Mouse (Mus musculus): ENCODE results near the gene Adam10.

The Adam10 gene

DNA sequence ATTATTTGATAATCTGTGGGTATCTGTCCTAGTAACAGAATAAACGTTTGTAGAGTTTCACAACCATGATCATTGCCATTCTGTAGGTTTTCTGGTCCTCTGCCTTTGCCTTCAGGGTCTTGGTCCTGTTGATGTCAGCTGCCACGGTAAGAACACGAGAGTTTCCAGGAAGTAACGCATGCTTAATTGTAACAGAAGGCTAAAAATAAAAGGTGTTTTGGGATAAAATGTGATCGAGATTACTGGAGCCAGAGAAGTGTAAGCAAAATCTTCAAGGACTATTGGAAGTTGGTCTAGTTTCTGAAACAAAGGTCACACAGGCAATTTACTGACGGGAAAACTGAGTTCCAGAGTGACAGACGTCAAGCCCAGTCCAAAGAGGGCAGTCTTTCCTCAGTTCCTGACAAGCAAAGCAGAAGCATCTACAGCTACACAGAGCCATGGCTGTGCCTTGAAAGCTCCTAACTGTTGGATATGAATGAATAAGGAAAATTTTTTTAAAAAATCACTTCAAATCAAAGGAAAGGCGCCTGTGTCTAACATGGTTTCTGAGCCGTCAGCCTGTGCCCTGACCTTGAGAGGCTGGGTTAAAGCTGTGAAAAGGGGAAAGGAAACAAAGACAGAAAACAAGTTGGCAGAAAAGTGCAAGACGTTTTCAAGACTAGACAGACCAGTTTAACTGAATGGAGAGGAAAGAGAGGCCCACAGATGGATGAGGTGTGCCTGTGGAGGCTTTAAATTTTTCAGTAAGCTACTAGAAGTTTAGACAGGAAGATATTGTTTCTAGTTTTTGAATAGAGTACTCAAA is 6.8 kb upstream of the Adam10 start:
- no peak for DNase-seq (ENCODE audit: low read depth, low spot score)

DNA sequence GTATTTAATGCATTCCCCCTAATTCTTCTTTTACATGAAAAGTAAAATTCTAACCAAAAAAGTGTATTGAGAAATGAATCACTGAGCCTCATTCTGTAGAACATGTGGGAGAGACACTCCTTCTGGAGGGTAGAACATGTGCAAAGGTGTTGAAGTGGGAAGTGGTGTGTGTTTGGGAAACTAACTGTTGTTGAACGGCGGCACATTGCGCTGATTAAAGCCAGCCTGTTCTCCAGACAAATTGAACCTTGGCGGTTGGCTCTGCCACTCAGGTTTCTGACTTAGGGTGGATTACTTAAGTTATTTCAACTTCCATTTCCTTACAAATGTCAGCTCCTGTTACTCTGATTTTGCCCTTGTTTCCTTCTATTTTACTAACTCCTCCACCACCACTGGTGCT is 5.1 kb upstream of the Adam10 start:
- no peak for DNase-seq (ENCODE audit: low read depth, low spot score)

DNA sequence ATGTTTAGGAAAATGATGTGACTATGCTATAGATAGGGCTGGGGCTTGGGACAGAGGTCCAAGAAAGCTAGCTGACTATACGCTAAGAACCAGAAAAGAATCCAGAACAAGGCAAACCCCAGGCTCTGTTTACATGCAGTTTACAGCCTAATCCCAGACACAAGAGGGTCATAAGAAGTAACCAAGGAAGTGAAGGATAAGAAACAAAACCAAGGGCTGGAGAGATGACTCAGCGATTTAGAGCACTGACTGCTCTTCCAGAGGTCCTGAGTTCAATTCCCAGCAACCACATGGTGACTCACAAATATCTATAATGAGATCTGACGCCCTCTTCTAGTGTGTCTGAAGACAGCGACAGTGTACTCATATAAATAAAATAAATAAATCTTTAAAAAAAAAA is 3.7 kb upstream of the Adam10 start:
- DNase-seq (ENCODE audit: low read depth, low spot score), result no peak

DNA sequence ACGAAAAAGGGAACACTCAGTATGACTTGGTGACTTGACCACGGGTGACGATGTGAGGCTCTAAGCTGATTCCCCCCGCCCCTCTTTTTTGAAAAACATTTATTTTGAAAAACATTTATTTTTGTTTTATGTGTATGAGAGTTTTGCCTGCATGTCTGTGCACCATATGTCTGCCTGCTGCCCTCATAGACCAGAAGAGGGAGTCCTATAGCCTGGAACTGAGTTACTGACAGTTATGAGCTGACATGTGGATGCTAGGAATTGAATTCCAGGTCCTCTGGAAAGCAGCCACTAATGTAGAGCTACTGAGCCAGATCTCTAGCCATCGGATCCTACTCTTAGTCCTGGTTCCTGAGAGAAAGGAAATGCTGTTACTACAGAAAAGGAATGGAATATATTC is 2.8 kb upstream of the Adam10 start:
- no peak for DNase-seq (ENCODE audit: low read depth, low spot score)

DNA sequence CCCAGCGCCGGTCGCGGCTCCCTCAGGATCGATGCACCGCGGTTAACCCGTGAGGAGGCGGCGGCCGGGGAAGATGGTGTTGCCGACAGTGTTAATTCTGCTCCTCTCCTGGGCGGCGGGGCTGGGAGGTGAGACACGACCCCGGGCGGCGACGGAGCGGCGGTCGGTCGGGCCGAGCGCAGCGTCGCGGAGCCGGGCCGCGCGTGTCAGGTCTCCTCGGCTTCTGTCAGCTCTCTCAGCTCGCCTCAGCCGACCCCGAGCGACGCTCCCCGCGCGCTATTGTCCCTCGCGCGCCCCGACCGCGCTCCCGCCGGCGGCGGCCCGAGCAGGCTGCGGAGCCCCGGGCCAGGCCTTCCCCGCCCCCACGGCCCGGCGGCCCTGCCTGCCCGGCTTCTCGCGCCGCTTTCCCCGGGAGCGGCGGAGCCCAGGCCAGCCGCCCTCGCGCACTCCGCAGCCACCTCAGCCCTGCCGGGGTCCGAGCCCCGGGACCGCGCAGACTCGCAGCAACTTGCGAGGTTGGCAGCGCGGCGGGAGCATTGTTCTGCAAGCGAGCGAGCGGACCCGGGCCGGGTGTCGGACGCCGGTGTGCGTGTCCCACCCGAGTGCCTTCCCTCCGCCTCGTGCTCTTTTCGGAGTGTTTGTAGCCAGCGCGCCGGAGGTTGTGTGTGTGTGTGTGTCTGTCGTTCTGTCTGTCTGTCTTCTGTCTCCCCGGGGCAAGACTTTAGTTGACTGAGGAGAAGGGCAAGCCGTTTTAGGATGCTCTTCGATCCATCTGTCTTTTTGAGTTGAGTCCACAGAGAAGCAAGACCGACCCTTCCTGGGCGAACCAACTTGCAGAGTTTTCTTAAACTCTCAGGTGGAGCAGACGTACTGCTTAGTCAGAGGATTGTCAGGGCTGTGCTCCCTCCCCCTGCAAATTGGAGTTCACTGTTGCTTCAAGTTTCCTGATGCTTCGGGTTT is 615 bp downstream of the Adam10 start:
- DNase-seq (ENCODE audit: low read depth, low spot score), result no peak

DNA sequence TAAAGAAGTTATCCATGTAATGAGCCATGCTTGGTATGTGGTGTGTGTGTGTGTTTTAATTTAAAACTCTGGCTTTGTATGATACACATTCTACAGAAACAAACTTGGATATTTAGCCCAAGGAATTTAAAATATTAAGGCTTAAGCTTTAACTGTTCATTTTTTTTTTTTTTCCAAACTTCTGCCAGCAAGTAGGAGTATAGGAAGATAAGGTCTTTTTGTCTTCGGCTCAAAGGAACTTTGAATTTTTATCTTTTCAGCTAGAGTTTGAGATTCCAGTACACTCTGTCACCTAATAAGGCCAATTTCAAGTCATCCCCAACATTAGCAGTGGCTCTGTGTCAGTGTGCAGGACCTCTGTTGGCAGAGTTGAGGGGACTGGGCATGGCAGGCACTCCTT is 3.4 kb downstream of the Adam10 start:
- DNase-seq (ENCODE audit: low read depth, low spot score), result no peak

DNA sequence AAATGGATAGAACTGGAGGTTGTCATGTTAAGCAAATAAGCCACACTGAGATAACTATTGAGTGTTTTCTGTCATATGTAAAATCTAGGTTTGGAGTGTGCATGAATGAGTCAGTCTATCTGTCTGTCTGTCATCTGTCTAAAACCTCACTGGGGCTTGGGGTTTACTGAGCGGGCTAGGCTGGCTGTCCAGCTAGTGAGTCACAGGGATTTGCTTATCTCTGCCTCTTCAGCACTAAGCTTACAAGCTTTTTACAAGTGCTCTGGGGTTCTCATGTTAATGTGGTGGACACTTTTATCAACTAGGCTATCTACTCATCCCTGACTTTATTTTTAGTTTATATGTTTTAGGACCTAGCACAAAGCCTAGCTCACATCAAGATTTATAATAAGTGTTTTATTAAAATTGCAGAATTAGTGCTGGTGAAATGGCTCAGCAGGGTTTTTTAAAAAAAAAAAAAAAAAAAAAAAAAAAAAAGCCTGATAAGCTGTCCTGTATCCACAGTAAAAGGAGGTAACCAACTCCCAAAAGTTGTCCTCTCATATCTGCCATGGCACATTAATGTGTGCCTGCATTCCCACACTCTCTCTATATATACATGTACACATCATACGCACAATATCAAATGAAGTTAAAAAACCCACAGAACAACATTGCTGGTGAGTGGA is 9.6 kb downstream of the Adam10 start:
- DNase-seq (ENCODE audit: low read depth, low spot score), result no peak

DNA sequence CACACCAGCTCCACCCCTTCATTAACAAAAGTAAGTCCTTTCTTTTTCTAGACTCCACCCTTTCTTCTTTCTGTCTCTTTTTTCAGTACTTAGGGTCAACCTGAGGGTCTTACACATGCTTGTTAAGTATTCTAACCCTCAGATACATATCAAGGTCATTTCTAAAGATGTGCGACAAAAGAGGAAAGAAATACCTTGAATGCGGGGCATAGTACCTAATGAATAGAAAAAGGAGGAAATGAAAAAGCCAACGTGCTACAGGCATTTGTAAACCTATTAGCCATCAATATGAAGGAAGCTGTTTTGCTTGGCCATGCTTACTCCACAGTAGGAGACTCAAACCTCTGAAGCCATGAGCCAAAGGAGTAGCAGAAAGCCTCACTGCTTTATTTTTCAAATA is 11.1 kb downstream of the Adam10 start:
- DNase-seq (ENCODE audit: low read depth, low spot score), result no peak

DNA sequence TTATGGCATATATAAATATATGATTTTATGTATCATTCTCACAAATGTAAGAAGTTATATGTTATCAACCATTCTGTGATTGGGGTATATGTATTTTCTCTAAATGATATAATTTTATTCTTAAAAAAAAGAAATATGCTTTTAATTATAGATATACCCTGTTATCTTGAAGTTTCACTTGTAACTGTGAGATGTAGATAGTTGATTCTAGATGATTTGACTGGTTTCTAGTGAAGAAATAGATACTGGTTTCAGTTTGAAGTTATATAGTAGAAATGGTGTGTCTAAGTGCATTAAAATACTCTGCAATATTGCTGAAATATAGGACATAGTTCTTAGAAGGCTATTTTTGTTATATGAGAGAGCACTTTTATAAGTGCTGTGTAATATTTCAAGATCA is 11.8 kb downstream of the Adam10 start:
- no peak for DNase-seq (ENCODE audit: low read depth, low spot score)

DNA sequence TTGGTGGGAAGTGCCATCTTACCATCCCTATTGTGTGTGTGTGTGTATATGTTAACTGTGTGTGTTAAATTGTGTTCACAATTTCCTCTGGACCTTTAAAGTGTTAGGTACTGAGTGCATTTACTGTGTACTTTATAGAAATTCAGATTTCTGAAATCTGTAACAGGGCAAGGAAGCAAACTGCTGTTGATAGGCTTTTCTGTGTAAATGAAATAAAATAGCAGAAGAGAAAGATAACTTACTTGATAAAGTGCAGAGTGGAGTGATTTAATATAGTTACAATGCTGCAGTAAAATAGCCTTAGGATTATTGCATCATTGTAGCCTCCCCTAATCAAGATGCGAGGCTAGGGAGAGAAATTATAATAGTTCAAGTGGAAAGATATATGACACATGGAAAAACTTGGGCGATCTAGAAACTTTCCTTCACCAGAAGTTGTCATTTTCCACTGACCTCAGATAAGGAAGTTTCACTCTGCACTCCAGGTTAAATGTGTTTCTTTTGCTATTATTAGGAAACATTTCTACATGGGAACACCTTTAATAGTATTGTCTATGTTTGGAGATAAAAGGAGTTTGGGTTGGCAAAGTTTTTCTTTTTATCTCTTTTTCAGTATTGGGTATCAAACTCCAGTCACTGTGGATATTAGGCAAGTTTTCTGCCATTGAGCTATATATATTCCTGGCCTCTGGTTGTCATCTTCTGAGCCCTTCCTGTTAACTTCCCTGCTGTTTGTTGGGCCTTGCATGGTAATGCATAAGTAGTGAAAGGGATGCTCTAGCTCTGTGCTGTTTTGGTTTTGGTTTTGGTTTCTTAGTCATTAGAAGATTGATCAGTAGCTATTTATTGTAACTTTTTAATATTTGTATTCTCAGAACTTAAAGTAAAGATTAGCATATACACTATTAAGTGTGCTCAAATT is 13.2 kb downstream of the Adam10 start:
- no peak for DNase-seq (ENCODE audit: low read depth, low spot score)

DNA sequence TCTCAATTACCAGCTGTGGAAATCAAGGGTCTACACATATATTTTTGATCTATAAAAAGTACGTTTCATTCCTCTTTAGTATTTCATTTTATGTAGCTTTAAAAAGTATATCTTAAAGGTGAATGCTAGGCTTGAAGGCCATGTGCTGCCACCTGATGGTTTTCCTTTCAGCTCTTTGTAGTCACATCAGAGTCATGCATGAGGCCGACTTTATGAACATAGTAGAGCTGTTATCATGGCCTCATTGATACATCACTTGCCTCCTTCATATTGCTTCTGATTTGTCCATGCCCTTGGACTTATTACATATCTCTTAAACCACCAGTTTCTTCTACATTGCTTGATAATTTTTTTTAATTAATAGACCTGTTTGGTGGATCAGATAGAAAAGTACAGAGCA is 16.9 kb downstream of the Adam10 start:
- DNase-seq (ENCODE audit: low read depth, low spot score), result no peak

DNA sequence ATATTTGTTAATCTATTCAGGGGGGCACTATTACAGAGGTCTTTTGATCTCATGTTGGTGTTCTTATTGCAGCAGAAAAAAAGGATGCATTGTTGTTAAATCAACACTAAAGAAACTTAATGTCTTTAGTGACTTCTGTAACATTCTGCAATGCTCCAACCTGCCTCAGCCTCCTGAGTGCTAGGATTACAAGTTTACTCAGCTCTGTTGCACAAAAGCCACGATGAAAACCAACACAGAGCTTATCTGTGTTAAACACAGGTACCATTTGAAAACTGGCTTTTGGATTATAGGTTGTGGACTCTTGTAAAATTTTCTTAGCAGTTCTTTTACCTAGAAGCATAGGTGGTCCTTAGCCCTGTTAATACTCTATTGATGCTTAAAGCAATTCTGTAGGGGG is 19.3 kb downstream of the Adam10 start:
- no peak for DNase-seq (ENCODE audit: low read depth, low spot score)

DNA sequence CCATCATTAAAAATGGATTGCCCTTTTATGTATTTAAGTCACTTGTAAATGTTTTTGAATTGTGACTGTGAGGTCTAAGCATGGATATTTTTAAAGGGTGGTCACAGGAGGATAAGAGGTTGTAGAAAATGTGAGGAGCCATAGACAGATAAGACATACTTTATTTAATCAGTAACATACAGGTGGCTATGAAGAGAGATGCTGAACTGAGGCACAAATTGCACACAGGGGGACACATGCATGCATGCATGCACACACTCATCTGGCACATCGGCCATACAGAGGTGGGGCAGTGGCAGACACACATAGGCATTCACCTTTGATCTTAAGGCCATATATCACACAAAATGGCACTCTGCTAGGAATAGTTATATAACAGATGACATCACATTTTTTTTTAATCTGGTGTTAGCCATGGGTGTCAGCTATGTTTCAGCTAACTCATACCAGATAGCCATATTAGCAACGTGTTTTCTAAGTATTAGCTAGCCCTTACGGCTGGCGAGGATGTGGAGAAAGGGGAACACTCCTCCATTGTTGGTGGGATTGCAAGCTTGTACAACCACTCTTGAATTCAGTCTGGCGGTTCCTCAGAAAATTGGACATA is 24.9 kb downstream of the Adam10 start:
- DNase-seq (ENCODE audit: low read depth, low spot score), result no peak

DNA sequence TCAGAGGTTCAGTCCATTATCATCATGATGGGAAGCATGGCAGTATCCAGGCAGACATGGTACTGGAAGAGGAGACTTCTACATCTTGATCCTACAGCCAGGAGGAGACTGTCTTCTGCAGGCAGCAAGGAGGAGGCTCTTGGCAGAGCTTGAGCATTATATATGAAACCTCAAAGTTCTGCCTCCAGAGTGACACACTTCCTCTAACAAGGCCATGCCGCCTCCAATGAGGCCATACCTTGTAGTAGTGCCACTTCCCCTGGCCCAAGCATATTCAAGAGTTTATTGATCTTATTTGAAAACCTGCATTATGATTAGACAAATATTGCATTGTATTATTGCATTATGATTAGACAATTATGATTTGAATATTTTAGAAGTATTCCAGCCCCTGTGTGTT is 27.6 kb downstream of the Adam10 start:
- DNase-seq (ENCODE audit: low read depth, low spot score), result no peak

DNA sequence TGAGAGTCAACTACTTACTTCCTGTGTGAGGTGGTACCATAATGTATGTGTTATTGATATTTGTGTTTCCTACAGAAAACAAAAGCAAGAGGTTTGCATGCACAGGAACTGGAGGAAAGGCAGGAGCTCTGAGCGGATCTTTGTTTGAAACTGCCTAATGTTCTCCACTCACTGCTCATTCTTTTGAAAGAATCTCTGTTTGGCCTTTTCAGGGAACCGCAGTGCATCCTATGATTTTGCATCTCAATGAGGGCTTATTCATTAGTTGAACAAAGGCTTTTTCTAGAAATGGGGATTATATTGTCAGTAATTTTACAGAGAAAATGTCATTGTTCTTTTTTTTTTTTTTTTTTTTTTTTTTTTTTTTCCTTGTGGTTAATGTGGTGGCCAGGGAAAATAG is 50.7 kb downstream of the Adam10 start:
- no peak for DNase-seq (ENCODE audit: low read depth, low spot score)

DNA sequence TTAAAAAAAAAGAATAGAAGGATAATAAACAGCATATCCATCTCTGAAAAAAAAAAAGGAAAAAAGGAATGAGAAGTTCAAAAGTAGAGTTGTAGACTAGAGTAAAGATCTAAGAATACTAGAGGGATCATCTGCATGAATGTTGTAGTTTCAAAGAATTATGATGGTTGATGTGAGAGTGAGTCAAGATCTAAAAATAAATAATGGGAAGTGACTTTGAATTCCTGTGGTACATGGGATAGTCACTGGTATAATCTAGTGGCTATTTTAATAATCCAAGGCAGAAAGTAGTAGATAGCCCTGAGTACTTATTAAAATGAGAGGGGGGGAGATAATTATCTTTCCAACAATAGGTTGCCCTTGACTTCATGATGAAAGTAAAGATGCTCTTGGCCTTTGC is 52.3 kb downstream of the Adam10 start:
- no peak for DNase-seq (ENCODE audit: low read depth, low spot score)

DNA sequence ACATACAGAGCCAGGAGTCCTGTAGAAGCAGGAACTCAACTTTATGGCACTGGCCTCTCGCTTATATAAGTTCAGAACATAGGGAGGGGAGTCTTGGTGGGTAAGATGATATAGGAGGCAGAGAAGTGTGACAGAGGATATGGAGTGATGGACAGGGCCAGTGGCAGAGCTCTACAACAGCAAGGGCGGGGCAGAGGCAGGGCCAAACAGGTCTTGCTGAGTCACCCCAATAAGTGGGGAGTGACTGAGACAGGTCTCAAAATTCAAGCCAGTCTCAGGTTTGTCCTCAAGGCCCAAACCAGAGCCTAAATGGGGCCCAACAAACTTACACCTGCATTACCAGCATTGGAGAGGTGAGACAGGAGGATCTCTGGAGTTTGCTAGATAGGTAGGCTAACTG is 54.4 kb downstream of the Adam10 start:
- peak; percentile 32 for DNase-seq (ENCODE audit: low read depth, low spot score)

DNA sequence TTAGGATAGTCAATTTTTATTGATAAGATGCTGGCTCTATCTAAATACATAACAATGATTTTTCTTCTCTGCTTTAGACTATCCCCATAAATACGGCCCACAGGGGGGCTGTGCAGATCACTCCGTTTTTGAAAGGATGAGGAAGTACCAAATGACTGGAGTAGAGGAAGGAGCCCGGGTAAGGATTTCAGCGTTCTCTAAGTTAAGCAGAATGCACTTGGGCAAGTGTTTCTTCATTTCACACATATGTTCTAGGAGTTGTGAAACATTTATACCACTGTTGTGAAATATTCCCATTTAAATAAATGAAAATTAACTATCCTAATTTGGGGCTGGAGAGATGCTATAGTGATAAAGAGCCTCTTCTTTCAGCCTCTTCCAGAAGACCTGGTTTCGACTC is 61.2 kb downstream of the Adam10 start:
- DNase-seq (ENCODE audit: low read depth, low spot score), result no peak

DNA sequence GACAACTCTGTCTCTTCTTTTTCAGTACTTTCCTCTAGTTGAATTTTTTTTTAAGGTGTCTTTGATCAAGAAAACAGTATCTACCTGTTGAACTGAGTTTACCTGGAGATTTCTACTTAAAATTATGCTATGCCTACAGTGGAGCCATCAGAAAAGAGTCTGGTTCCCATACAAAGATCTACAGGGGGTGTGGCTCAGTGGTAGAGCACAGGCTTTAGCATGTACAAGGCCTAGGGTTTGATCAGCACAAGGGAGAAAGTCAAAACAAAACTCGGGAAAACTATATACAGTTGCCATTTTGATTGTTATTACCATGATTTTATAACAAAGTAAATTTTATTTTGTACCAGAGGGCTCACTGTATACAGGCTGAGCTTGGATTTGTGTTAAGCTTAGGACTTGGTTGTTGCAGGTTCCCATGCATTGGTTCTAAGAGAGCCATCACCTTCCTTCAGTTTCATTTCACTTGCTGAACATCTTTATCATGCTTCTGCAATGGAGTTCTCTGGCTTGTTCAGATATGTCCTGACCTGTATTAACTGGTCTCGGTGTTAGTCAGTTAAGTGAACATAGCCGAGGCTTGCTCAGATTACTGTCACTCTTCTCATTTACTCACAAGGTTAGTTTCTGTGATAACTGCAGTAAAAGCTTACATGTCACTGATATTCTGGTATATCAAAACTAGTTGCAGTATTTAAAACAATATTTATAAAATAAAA is 72.9 kb downstream of the Adam10 start:
- no peak for DNase-seq (ENCODE audit: low read depth, low spot score)

DNA sequence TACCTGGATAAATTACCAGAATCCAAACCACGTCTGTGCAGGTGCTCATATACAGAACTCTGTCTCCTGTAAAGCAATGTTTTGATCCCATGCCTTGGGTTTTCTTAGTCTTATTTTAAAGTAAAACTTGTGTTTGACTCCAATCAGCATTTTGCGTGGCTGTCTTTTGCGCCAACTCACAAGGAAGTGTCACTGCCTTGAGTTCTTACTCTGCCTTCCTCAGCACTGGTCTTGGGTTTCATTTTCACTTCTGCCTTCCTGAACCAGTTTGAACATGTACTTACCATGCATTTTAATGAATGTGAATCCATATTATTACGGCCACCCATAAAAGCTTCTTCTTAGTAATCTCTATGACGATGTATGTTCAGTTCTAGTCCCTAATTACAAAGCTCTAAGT is 82.2 kb downstream of the Adam10 start:
- peak; percentile 12 for DNase-seq (ENCODE audit: low read depth, low spot score)
